Mouse (Mus musculus): Measurements from ENCODE around the gene Alk.

GRCm38 (mm10) chr17:72121660-72122059, 482.8 kb downstream of the Alk start:
- TF ChIP-seq POLR2A (IDR thresholded peaks at IDR 0.05; ENCODE audit: low read depth, low read length) (no peak), CTCF (IDR thresholded peaks at IDR 0.05; ENCODE audit: borderline replicate concordance, insufficient read depth, low read length) (no peak)
